Mouse (Mus musculus): Measurements from ENCODE around the gene Osmr. TPM values are rescaled to one million over a fixed set of nuclear protein-coding genes. Genes with fewer than 3 reads are reported as not detected.

Osmr gene
- total and polyA plus RNA-seq, 3 experiments: not detected

DNA sequence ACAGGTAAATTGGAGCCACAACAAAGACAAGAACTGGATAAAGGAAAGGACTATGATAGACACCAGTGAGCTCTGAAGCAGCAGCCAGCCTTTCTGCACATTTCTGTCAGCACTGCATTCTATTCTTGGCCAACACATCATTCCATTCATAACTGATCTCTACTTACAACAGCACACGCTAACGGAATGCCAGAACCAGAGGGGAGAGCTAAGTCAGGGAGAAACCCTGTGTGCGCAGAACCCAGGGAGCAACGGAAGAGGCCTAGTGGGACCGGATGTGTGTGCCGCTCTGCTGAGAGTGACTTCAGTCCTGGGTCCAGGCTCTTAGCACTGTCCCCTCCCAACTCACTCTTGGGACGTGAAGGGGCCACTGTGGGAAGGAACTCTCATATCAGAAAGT lies 13.2 kb downstream of the Osmr start:
- no peak overlapping the region for H3K4me2 ChIP-seq (ENCODE audit: insufficient read depth, low read depth, poor library complexity, severe bottlenecking)
- no peaks in the 10 kb centered on the region for H3K36me3 ChIP-seq (replicated peaks in 1 of 2; ENCODE audit: control insufficient read depth in 1 of 2, insufficient read depth in 1 of 2, low read length in 1 of 2)
- TF ChIP-seq MAFK (IDR thresholded peaks at IDR 0.05; ENCODE audit: insufficient replicate concordance, low read length) (no peak), EP300 (IDR thresholded peaks at IDR 0.05; ENCODE audit: low read length) (no peak), UBTF (IDR thresholded peaks at IDR 0.05; ENCODE audit: low read depth, low read length) (no peak), PAX5 (IDR thresholded peaks at IDR 0.05; ENCODE audit: low read length) (no peak), POLR2A (IDR thresholded peaks at IDR 0.05; ENCODE audit: low read depth, low read length) (no peak), BHLHE40 (IDR thresholded peaks at IDR 0.05; ENCODE audit: low read depth, low read length) (no peak), CTCF (conservative IDR thresholded peaks at IDR 0.05 in 1 of 2, IDR thresholded peaks at IDR 0.05 in 1 of 2; ENCODE audit: low read depth in 2 of 2, low read length in 2 of 2) (no peak), SMC3 (IDR thresholded peaks at IDR 0.05; ENCODE audit: low read depth, low read length) (no peak), MYC (IDR thresholded peaks at IDR 0.05; ENCODE audit: low read depth, low read length) (no peak), POLR2AphosphoS2 (IDR thresholded peaks at IDR 0.05; ENCODE audit: low read depth, low read length) (no peak), ZC3H11A (IDR thresholded peaks at IDR 0.05; ENCODE audit: low read depth, low read length) (no peak), JUND (conservative IDR thresholded peaks at IDR 0.05; ENCODE audit: low read depth, low read length) (no peak), HCFC1 (IDR thresholded peaks at IDR 0.05; ENCODE audit: low read depth, low read length) (no peak), ZKSCAN1 (IDR thresholded peaks at IDR 0.05; ENCODE audit: borderline replicate concordance, low read depth, low read length) (no peak), CHD2 (IDR thresholded peaks at IDR 0.05; ENCODE audit: low read length) (no peak), KAT2A (IDR thresholded peaks at IDR 0.05; ENCODE audit: insufficient replicate concordance, low read length) (no peak), ZNF384 (IDR thresholded peaks at IDR 0.05; ENCODE audit: low read depth, low read length) (no peak), RCOR1 (conservative IDR thresholded peaks at IDR 0.05; ENCODE audit: low read depth, low read length) (no peak)
- no peaks in the 10 kb centered on the region for H3K27me3 ChIP-seq (replicated peaks)
- DNase-seq (ENCODE audit: extremely low read depth): no peak
- peaks cover 0 to 3% of the 10 kb centered on the region in 2 experiments; a peak in 1 of 4 replicates for H3K4me1 ChIP-seq (ENCODE audit: control insufficient read depth in 1 of 2, insufficient read depth in 2 of 2)
- H3K9ac ChIP-seq (ENCODE audit: insufficient read depth, low read depth): no peak overlapping the region
- H3K4me3 ChIP-seq (replicated peaks in 1 of 3; ENCODE audit: low read depth in 2 of 3, low read length in 2 of 3, poor library complexity in 1 of 3): no peak overlapping the region
- H3K27ac ChIP-seq (ENCODE audit: insufficient read depth, low read depth): no peak overlapping the region
- in situ Hi-C loops (cut with MboI; ENCODE audit: low pct_ligation_motif_present, low pct_unique_long_range_greater_than_20kb, low sequenced_read_pairs): no loop called here
- H3K79me2 ChIP-seq (replicated peaks; ENCODE audit: control insufficient read depth, extremely low read depth, insufficient read depth, poor library complexity, severe bottlenecking): no peaks in the 10 kb centered on the region
- dilution Hi-C loops (cut with MboI; ENCODE audit: extremely low pct_ligation_motif_present, extremely low pct_unique_long_range_greater_than_20kb, low sequenced_read_pairs): no loop called here
- no peaks in the 10 kb centered on the region for H3K9me3 ChIP-seq (replicated peaks; ENCODE audit: low read length)

DNA sequence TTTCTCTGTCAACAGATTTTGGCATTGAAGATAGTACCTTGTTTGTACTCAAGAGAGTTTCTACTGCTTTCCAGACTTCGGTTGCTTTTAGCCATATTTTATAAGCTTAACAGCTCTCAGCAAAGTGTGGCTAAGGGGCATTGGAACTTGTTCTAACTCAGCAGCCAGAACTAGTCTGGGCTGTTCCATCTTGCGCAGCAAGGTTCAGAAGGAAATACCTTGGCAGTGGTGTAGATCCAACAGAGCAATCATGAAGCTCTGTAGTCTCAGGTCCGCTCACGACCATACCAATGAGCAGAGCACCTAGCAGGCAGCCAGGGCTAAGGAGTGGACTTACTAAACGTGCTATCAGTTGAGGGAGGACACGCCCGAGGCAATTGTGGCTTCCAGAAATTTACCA lies 15.0 kb downstream of the Osmr start:
- Histone ChIP-seq H3K36me3 (replicated peaks in 1 of 2; ENCODE audit: control insufficient read depth in 1 of 2, insufficient read depth in 1 of 2, low read length in 1 of 2) (no peaks in the 10 kb centered on the region), H3K9me3 (replicated peaks; ENCODE audit: low read length) (no peaks in the 10 kb centered on the region), H3K27ac (ENCODE audit: insufficient read depth, low read depth) (no peak overlapping the region), H3K4me2 (ENCODE audit: insufficient read depth, low read depth, poor library complexity, severe bottlenecking) (no peak overlapping the region), H3K9ac (ENCODE audit: insufficient read depth, low read depth) (no peak overlapping the region), H3K4me1 (ENCODE audit: control insufficient read depth in 1 of 2, insufficient read depth in 2 of 2) (peaks cover 0 to 2% of the 10 kb centered on the region in 2 experiments; a peak in 1 of 4 replicates), H3K27me3 (replicated peaks) (peaks cover 3% of the 10 kb centered on the region), H3K4me3 (replicated peaks in 1 of 3; ENCODE audit: low read depth in 2 of 3, low read length in 2 of 3, poor library complexity in 1 of 3) (no peak overlapping the region), H3K79me2 (replicated peaks; ENCODE audit: control insufficient read depth, extremely low read depth, insufficient read depth, poor library complexity, severe bottlenecking) (no peaks in the 10 kb centered on the region)
- TF ChIP-seq NRF1 (IDR thresholded peaks at IDR 0.05; ENCODE audit: low read depth, low read length) (no peak), CHD1 (IDR thresholded peaks at IDR 0.05; ENCODE audit: low read depth, low read length) (no peak), POLR2AphosphoS2 (IDR thresholded peaks at IDR 0.05; ENCODE audit: low read depth, low read length) (no peak)
- dilution Hi-C loops (cut with MboI; ENCODE audit: extremely low pct_ligation_motif_present, extremely low pct_unique_long_range_greater_than_20kb, low sequenced_read_pairs) (no loop called here), in situ Hi-C loops (cut with MboI; ENCODE audit: low pct_ligation_motif_present, low pct_unique_long_range_greater_than_20kb, low sequenced_read_pairs) (no loop called here)
- no peak for DNase-seq (ENCODE audit: extremely low read depth)

Data from CH12.LX (cell line).